Mouse (Mus musculus): ENCODE measurements around the gene Rab6b. TPM values are rescaled to one million over a fixed set of nuclear protein-coding genes. Genes with fewer than 3 reads are reported as not detected.
"Not testable (repeated sequence)": the region's sequence is repeated elsewhere in the genome, so short reads cannot be mapped to it uniquely, and the experiment has no call there.

Rab6b gene
- polyA plus RNA-seq, 1 experiment from 2014 or later = 4.5 TPM

DNA sequence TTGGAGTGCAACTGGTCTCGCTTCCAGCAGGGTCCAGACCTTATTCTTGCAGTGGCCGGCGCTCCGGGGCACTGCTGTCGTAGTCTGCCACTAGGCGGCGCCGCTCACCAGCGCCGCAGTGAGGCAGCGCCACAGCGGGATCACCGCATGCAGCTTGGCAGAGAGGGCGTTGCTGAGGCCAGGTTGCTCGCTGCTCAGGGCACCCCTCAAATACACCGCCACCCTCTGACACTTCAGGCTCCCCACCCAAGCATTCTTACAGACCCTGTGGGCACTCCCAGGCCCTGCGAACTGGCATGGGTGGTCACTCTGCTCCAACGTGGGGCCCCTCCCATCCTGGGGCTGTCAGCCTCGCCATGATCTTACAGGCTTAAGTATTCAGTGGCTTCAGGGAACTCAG, 19.3 kb upstream of the Rab6b start:
- no peaks in the 10 kb centered on the region for H3K9me3 ChIP-seq (ENCODE audit: control insufficient read depth, low read length)
- H3K4me2 ChIP-seq (ENCODE audit: low read depth, low read length) = peak overlapping the region; percentile 93
- peaks cover 16% of the 10 kb centered on the region for H3K4me1 ChIP-seq (ENCODE audit: control insufficient read depth, insufficient read depth, low read length)
- no peaks in the 10 kb centered on the region for H3K36me3 ChIP-seq (ENCODE audit: control insufficient read depth, insufficient read depth, low read length)
- peak; percentile 70 for ATAC-seq
- peak overlapping the region; percentile 73 for H3K9ac ChIP-seq (ENCODE audit: low read depth, low read length)
- WGBS = 0% methylated on average over 19 of the region's 19 CpGs
- H3K27me3 ChIP-seq (replicated peaks; ENCODE audit: control insufficient read depth, insufficient read depth, low read length) = no peaks in the 10 kb centered on the region
- H3K27ac ChIP-seq (ENCODE audit: low read length) = no peak overlapping the region
- peak overlapping the region; percentile 53 for H3K4me3 ChIP-seq (ENCODE audit: low read length)

DNA sequence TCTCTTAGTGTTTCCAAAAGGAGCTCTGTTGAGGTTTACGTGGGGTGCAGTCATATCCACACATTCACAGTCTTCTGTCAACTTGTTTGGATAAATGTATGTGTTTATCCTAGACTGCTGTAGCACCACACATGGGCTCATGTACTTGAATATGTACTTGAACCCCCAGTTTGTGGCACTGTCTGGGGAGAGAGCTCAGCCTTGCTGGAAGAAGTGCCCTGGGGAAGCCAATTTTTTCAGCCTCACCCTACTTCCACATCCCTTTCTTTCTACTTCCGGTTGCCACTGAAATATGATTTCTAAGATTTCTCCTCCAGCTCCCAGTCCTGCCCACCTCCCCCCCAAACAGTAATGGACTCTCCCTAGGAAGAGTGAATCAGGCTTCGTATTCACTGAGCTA, 17.9 kb upstream of the Rab6b start:
- H3K36me3 ChIP-seq (ENCODE audit: control insufficient read depth, insufficient read depth, low read length) = no peaks in the 10 kb centered on the region
- no peak overlapping the region for H3K27ac ChIP-seq (ENCODE audit: low read length)
- H3K27me3 ChIP-seq (replicated peaks; ENCODE audit: control insufficient read depth, insufficient read depth, low read length) = no peaks in the 10 kb centered on the region
- no peak for ATAC-seq
- no peaks in the 10 kb centered on the region for H3K9me3 ChIP-seq (ENCODE audit: control insufficient read depth, low read length)
- no peak overlapping the region for H3K9ac ChIP-seq (ENCODE audit: low read depth, low read length)
- H3K4me1 ChIP-seq (ENCODE audit: control insufficient read depth, insufficient read depth, low read length) = peaks cover 15% of the 10 kb centered on the region
- 81% methylated on average over 3 of the region's 3 CpGs for WGBS
- no peak overlapping the region for H3K4me3 ChIP-seq (ENCODE audit: low read length)
- no peak overlapping the region for H3K4me2 ChIP-seq (ENCODE audit: low read depth, low read length)

DNA sequence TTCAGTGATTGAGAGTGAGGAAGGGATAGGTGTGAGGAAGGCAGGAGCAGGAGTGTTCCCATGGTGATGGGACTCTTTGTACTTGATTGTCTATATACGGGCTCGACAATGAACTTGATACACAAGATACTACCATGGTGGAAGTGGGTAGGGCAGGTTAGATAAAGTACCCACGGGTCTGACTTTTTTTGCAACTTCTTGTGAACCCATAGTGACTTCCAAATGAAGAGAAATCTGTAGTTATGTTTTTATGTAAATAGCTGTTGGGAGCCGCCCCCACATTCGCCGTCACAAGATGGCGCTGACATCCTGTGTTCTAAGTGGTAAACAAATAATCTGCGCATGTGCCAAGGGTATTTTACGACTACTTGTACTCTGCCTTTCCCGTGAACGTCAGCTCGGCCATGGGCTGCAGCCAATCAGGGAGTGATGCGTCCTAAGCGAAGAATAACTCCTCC, 3.2 kb upstream of the Rab6b start:
- peak; percentile 73 for ATAC-seq
- H3K36me3 ChIP-seq (ENCODE audit: control insufficient read depth, insufficient read depth, low read length); H3K9ac ChIP-seq (ENCODE audit: low read depth, low read length); H3K9me3 ChIP-seq (ENCODE audit: control insufficient read depth, low read length); H3K27ac ChIP-seq (ENCODE audit: low read length): not testable (repeated sequence)
- peaks cover 18% of the 10 kb centered on the region for H3K4me1 ChIP-seq (ENCODE audit: control insufficient read depth, insufficient read depth, low read length)
- H3K27me3 ChIP-seq (replicated peaks; ENCODE audit: control insufficient read depth, insufficient read depth, low read length) = peaks cover 28% of the 10 kb centered on the region
- peak overlapping the region; percentile 48 for H3K4me3 ChIP-seq (ENCODE audit: low read length)
- 17% methylated on average over 8 of the region's 14 CpGs for WGBS
- H3K4me2 ChIP-seq (ENCODE audit: low read depth, low read length) = peak overlapping the region; percentile 47

DNA sequence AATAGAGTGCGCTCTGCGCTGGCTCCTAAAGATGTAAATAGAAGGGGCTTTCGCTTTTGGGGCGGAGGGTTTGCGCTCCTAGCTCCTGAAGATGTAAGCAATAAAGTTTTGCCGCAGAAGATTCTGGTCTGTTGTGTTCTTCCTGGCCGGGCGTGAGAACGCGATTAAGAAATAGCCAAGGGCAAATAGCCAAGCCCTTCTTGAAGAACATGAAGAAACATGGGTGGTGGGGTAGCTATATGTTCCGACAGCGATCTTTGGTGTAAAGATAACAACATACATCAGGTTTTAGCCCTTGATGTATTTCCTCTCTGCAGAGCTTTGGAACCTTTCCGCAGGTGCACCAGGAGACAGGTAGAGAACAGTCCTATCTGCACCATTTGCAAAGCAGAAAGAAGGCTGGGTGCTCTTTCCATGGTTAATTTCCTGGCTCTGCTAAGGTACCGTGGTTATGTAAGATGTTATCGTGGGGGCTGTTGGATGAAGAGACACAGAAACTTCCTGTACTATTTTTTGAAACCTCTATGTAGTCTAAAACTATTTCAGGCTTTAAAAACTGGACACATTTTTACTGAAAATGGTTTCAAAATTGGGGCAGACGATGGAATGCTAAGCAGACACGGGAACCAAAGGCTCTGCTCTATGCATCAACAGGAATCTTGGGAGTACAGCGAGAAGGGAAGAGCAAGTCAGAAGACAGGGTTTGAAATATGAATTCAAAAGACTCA, 2.5 kb upstream of the Rab6b start:
- 28% methylated on average over 18 of the region's 18 CpGs for whole genome bisulfite sequencing
- Histone ChIP-seq H3K4me2 (ENCODE audit: low read depth, low read length) (peak overlapping the region; percentile 74), H3K9ac (ENCODE audit: low read depth, low read length) (peak overlapping the region; percentile 62), H3K4me1 (ENCODE audit: control insufficient read depth, insufficient read depth, low read length) (peaks cover 18% of the 10 kb centered on the region), H3K27me3 (replicated peaks; ENCODE audit: control insufficient read depth, insufficient read depth, low read length) (peaks cover 30% of the 10 kb centered on the region), H3K27ac (ENCODE audit: low read length) (no peak overlapping the region), H3K4me3 (ENCODE audit: low read length) (peak overlapping the region; percentile 49), H3K9me3 (ENCODE audit: control insufficient read depth, low read length) (no peaks in the 10 kb centered on the region), H3K36me3 (ENCODE audit: control insufficient read depth, insufficient read depth, low read length) (no peaks in the 10 kb centered on the region)
- ATAC-seq = no peak

DNA sequence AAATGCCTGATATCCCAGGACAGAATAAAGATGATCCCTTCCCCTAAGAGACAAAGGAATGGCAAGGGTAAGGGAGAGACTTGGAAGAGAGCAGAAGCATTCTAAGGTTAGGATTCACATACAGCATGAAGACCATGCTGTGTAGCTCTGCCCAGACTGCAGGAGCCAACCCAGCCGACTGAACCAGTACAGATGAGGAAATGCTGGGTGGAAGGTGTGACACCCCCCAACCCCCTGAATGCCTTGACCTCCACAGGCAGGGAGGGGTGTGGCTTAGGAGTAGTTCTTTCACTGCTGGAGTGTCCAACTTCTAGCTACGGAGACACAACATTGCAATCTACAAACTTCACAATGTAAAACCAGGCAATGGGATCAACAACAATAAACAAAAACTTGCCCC, 1.7 kb upstream of the Rab6b start:
- H3K27me3 ChIP-seq (replicated peaks; ENCODE audit: control insufficient read depth, insufficient read depth, low read length) = peaks cover 30% of the 10 kb centered on the region
- H3K4me3 ChIP-seq (ENCODE audit: low read length) = no peak overlapping the region
- peaks cover 18% of the 10 kb centered on the region for H3K4me1 ChIP-seq (ENCODE audit: control insufficient read depth, insufficient read depth, low read length)
- no peak overlapping the region for H3K27ac ChIP-seq (ENCODE audit: low read length)
- no peaks in the 10 kb centered on the region for H3K36me3 ChIP-seq (ENCODE audit: control insufficient read depth, insufficient read depth, low read length)
- no peak overlapping the region for H3K9ac ChIP-seq (ENCODE audit: low read depth, low read length)
- ATAC-seq = no peak
- H3K9me3 ChIP-seq (ENCODE audit: control insufficient read depth, low read length) = no peaks in the 10 kb centered on the region
- 70% methylated on average over 2 of the region's 2 CpGs for WGBS
- H3K4me2 ChIP-seq (ENCODE audit: low read depth, low read length) = no peak overlapping the region

DNA sequence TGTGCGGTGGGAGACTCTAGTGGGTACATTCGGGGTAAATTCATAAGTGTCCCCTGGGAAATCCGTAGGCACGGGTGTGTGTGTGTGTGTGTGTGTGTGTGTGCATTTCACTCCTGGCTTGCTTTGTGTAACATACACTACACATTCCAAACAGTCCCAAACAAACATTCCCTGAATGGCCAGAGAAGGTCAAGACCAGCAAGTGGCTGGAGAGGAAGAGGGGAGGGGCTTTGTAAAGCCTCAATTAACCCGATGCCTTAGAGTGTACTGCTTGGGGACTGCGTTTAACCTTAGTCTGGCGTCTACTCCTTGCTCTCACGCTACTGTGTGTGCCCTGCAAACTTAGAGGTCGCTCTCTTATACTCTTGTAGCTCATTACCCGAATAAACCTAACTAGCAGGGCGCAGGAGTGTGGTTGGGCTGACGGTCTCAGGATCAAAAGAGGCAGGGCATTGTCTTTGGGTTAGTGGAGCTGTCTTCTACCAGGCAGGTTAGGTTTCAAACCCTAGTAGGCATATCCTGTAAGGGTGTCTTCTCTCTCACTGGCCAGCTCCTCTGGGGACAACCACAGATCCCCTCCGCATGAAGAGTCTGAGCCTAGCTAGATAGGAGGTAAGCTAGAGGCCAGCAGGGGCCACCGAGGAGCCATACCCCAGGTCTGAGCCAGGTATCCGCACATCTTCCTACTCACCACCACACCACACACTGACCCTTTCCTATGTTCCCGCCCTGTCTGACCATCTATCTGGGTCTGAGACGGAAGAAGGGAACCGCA, 673 bp upstream of the Rab6b start:
- peaks cover 18% of the 10 kb centered on the region for H3K4me1 ChIP-seq (ENCODE audit: control insufficient read depth, insufficient read depth, low read length)
- H3K4me2 ChIP-seq (ENCODE audit: low read depth, low read length) = peak overlapping the region; percentile 97
- H3K4me3 ChIP-seq (ENCODE audit: low read length) = peak overlapping the region; percentile 66
- WGBS = 19% methylated on average over 18 of the region's 18 CpGs
- no peak overlapping the region for H3K27ac ChIP-seq (ENCODE audit: low read length)
- H3K27me3 ChIP-seq (replicated peaks; ENCODE audit: control insufficient read depth, insufficient read depth, low read length) = peaks cover 30% of the 10 kb centered on the region
- no peak for ATAC-seq
- no peaks in the 10 kb centered on the region for H3K36me3 ChIP-seq (ENCODE audit: control insufficient read depth, insufficient read depth, low read length)
- H3K9me3 ChIP-seq (ENCODE audit: control insufficient read depth, low read length) = no peaks in the 10 kb centered on the region
- peak overlapping the region; percentile 71 for H3K9ac ChIP-seq (ENCODE audit: low read depth, low read length)

DNA sequence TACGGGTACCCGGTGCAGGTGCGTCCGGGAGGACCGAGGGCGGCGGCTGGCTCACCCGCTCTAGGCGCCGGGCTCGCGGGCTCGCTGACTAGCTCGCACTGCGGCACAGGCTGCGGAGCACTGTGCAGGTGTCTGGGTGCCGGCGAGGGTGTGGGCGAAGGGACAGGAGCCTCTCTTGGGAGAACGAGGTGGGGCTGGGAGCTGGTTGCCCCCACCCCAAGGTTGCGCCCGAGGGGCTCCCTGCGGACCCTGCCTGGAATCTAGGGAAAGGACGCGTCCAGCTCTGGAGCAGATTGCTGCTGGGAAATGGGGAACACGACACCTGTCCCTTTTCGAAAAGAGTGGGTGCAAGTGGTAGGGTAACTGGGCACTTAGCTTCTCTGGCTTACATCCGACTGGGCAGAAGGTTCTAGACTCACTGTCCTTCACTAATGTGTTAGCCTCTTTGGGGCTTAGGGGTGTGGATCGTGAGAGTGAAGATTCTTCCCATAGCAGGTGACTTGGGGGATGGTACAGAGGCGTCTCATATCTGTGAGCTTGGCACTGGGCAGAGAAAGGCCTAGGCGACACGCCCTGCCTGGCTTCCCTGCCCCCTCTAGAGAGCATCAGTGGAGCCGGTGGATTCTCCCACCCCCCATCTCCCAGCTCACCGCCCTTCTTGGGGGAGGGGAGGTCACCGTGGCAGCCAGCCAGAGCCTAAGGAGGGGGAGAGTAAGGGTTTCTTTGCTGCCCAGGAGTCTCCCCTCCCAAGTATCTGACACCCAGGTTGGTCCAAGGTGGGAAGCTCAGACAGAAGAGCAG, 1.1 kb downstream of the Rab6b start:
- WGBS = 1% methylated on average over 35 of the region's 35 CpGs
- H3K9me3 ChIP-seq (ENCODE audit: control insufficient read depth, low read length) = no peaks in the 10 kb centered on the region
- peak; percentile 62 for ATAC-seq

DNA sequence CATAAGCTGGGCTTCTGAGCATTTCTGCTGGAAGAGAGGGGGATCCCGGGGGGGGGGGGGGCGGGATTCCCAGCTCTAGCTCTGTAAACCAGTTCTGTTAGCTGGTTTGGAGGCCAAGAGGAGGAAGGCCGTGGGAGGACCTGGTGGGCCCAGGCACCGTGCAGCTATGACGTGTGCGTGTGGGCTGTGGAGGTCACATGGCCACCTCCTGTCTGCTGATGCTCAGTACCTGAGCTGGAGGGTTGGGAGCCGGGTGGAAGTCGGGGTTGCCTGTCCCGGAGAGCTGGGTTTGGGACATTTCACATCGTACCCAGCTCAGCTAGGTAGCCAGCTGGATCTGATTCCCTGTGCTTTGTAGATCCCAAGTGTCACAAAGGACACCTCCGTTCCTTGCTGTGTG, 1.8 kb downstream of the Rab6b start:
- Histone ChIP-seq H3K4me3 (ENCODE audit: low read length) (no peak overlapping the region), H3K36me3 (ENCODE audit: control insufficient read depth, insufficient read depth, low read length) (no peaks in the 10 kb centered on the region), H3K27ac (ENCODE audit: low read length) (no peak overlapping the region), H3K27me3 (replicated peaks; ENCODE audit: control insufficient read depth, insufficient read depth, low read length) (peaks cover 30% of the 10 kb centered on the region), H3K4me1 (ENCODE audit: control insufficient read depth, insufficient read depth, low read length) (peaks cover 18% of the 10 kb centered on the region), H3K9ac (ENCODE audit: low read depth, low read length) (no peak overlapping the region), H3K4me2 (ENCODE audit: low read depth, low read length) (0 out of 2 replicates have a peak overlapping the region, but pooled peaks have one; percentile 97), H3K9me3 (ENCODE audit: control insufficient read depth, low read length) (no peaks in the 10 kb centered on the region)
- no peak for ATAC-seq
- WGBS = 53% methylated on average over 10 of the region's 11 CpGs

More for the DNA sequence above, 1.1 kb downstream of the Rab6b start:
- peak overlapping the region; percentile 97 for H3K4me2 ChIP-seq (ENCODE audit: low read depth, low read length)
- peak overlapping the region; percentile 66 for H3K4me3 ChIP-seq (ENCODE audit: low read length)
- H3K27ac ChIP-seq (ENCODE audit: low read length) = no peak overlapping the region
- H3K27me3 ChIP-seq (replicated peaks; ENCODE audit: control insufficient read depth, insufficient read depth, low read length) = peaks cover 30% of the 10 kb centered on the region
- no peaks in the 10 kb centered on the region for H3K36me3 ChIP-seq (ENCODE audit: control insufficient read depth, insufficient read depth, low read length)
- peaks cover 18% of the 10 kb centered on the region for H3K4me1 ChIP-seq (ENCODE audit: control insufficient read depth, insufficient read depth, low read length)
- H3K9ac ChIP-seq (ENCODE audit: low read depth, low read length) = peak overlapping the region; percentile 71; the same call in 1 of the 2 replicates

DNA sequence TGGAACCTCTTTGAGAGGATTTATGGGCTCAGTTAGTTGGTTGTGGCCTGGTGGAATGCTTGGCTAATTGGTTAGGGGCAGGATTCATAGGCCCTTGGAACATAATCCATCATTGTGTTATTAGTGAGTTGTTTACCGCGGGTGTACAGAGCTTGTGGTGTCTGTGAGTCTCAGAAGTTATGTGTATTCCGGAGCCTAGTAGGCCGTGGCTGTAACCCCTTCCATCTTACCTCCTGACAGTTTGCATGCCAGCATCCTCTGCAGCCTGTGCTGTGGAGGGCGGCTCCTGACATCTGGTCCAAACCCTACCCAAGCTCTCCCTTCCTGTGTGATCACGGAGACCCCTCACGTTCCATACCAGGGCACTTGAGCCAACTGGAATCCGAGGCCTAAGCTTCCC, 2.7 kb downstream of the Rab6b start:
- no peak overlapping the region for H3K27ac ChIP-seq (ENCODE audit: low read length)
- H3K4me3 ChIP-seq (ENCODE audit: low read length) = no peak overlapping the region
- no peak overlapping the region for H3K9ac ChIP-seq (ENCODE audit: low read depth, low read length)
- 72% methylated on average over 8 of the region's 8 CpGs for WGBS
- peaks cover 18% of the 10 kb centered on the region for H3K4me1 ChIP-seq (ENCODE audit: control insufficient read depth, insufficient read depth, low read length)
- no peak for ATAC-seq
- no peaks in the 10 kb centered on the region for H3K36me3 ChIP-seq (ENCODE audit: control insufficient read depth, insufficient read depth, low read length)
- no peaks in the 10 kb centered on the region for H3K9me3 ChIP-seq (ENCODE audit: control insufficient read depth, low read length)
- H3K4me2 ChIP-seq (ENCODE audit: low read depth, low read length) = no peak overlapping the region
- peaks cover 30% of the 10 kb centered on the region for H3K27me3 ChIP-seq (replicated peaks; ENCODE audit: control insufficient read depth, insufficient read depth, low read length)
